Mouse (Mus musculus) forebrain, embryonic 15.5 days (tissue): ENCODE measurements at regions not wholly inside any gene's neighbourhood (a gene's known extent, or its start where the extent isn't known, plus 50 kb on each side); places are given as distances from the start of the nearest gene placed in this dataset.
A peak's percentile ranks its signal among the peaks of the same experiment; 100 is the strongest.

Experiments
- ATAC-seq: fragments of 200-750 bp; cut with Nextera tagmentation; replicated peaks from 2 replicates; pipeline ENCODE4 v1.8.0; 2017; ENCODE audit warnings: mild to moderate bottlenecking, moderate TSS enrichment, moderate library complexity
- H3K27ac ChIP-seq: fragments of 300-500 bp; sonication (generic); replicated peaks from 2 replicates; pipeline ENCODE4 v1.5.1; 2015; ENCODE audit warnings: mild to moderate bottlenecking, inconsistent platforms
- H3K27me3 ChIP-seq: fragments of 300-500 bp; sonication (generic); 2 replicates; pipeline ENCODE4 v1.6.1; 2015; ENCODE audit warnings: inconsistent platforms
- H3K36me3 ChIP-seq: fragments of 300-500 bp; sonication (generic); 2 replicates; pipeline ENCODE4 v1.6.1; 2015; ENCODE audit warnings: mild to moderate bottlenecking, inconsistent platforms
- H3K4me1 ChIP-seq: fragments of 300-500 bp; sonication (generic); 2 replicates; pipeline ENCODE4 v1.6.1; 2015; ENCODE audit warnings: inconsistent platforms
- H3K4me2 ChIP-seq: fragments of 300-500 bp; sonication (generic); replicated peaks from 2 replicates; pipeline ENCODE4 v1.6.1; 2015; ENCODE audit warnings: mild to moderate bottlenecking, inconsistent platforms
- H3K4me3 ChIP-seq: fragments of 300-500 bp; sonication (generic); 2 replicates; pipeline ENCODE4 v1.5.1; 2015; ENCODE audit warnings: mild to moderate bottlenecking, inconsistent platforms
- H3K9ac ChIP-seq: fragments of 300-500 bp; sonication (generic); replicated peaks from 2 replicates; pipeline ENCODE4 v1.6.1; 2015; ENCODE audit warnings: mild to moderate bottlenecking, inconsistent platforms
- H3K9me3 ChIP-seq: fragments of 300-500 bp; sonication (generic); 2 replicates; pipeline ENCODE4 v1.6.1; 2016; ENCODE audit warnings: inconsistent platforms
- WGBS: fragments of 180-500 bp; shearing (Covaris S2); methylation state at CpG from one replicate; pipeline ENCODE4 v1.1.7; 2015; ENCODE audit warnings: mixed read lengths; 5-methylcytosine and 5-hydroxymethylcytosine counted together

GRCm38 (mm10) chr2:138123331-138123730, 133.0 kb upstream of the Btbd3 start:
- ATAC-seq = no peak
- Histone ChIP-seq H3K27me3 (no peaks in the 10 kb centered on the region), H3K4me2 (no peak overlapping the region), H3K4me3 (no peak overlapping the region), H3K9me3 (no peaks in the 10 kb centered on the region), H3K9ac (no peak overlapping the region), H3K27ac (no peak overlapping the region), H3K4me1 (no peaks in the 10 kb centered on the region), H3K36me3 (no peaks in the 10 kb centered on the region)
- 68% methylated on average over 5 of the region's 5 CpGs for WGBS

DNA sequence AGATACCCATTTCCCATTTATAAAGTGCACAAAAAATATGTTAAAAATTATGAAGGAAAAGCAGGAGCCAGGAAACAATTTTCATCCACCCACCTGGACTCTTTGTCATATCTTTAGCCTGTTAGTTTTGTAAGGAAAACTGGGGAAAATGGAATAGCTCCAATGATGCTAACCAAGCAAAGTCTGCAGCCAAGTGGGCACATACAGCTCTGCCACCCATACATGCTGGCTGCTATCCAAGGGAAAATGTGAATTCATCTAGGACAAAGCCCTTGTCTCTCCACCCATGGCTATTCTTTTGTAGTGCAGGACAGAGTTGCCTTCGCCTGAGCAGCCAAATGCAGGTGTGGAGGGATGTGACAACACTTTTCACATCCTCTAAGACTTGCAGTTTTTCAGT, 135.5 kb upstream of the Btbd3 start:
- H3K36me3 ChIP-seq = no peaks in the 10 kb centered on the region

GRCm38 (mm10) chr2:138120131-138120530, 136.2 kb upstream of the Btbd3 start:
- 75% methylated on average over 2 of the region's 2 CpGs for WGBS
- H3K36me3 ChIP-seq = no peaks in the 10 kb centered on the region
- H3K9ac ChIP-seq = no peak overlapping the region
- H3K9me3 ChIP-seq = no peaks in the 10 kb centered on the region
- no peak for ATAC-seq
- no peak overlapping the region for H3K27ac ChIP-seq
- H3K4me3 ChIP-seq = no peak overlapping the region
- no peaks in the 10 kb centered on the region for H3K27me3 ChIP-seq
- H3K4me2 ChIP-seq = no peak overlapping the region
- H3K4me1 ChIP-seq = no peaks in the 10 kb centered on the region

More for the DNA sequence above, 135.5 kb upstream of the Btbd3 start:
- H3K4me1 ChIP-seq = no peaks in the 10 kb centered on the region
- H3K27ac ChIP-seq = no peak overlapping the region
- H3K27me3 ChIP-seq = no peaks in the 10 kb centered on the region
- WGBS = 41% methylated on average over 1 of the region's 1 CpGs
- no peak overlapping the region for H3K4me2 ChIP-seq
- H3K9ac ChIP-seq = no peak overlapping the region
- no peaks in the 10 kb centered on the region for H3K9me3 ChIP-seq
- ATAC-seq = no peak
- H3K4me3 ChIP-seq = no peak overlapping the region

- Histone ChIP-seq H3K27me3 (no peaks in the 10 kb centered on the region), H3K27ac (no peak overlapping the region), H3K9me3 (no peaks in the 10 kb centered on the region), H3K9ac (no peak overlapping the region), H3K36me3 (no peaks in the 10 kb centered on the region), H3K4me1 (no peaks in the 10 kb centered on the region), H3K4me2 (no peak overlapping the region), H3K4me3 (no peak overlapping the region)
- ATAC-seq = no peak
- WGBS = 92% methylated on average over 2 of the region's 2 CpGs
Observed at GRCm38 (mm10) chr2:138099777-138100176, 156.6 kb upstream of the Btbd3 start.

GRCm38 (mm10) chr2:138085390-138085789, 171.0 kb upstream of the Btbd3 start:
- no peaks in the 10 kb centered on the region for H3K27me3 ChIP-seq
- no peak overlapping the region for H3K4me2 ChIP-seq
- no peak overlapping the region for H3K4me3 ChIP-seq
- ATAC-seq = peak; percentile 80
- no peaks in the 10 kb centered on the region for H3K36me3 ChIP-seq
- no peak overlapping the region for H3K9ac ChIP-seq
- no peaks in the 10 kb centered on the region for H3K9me3 ChIP-seq
- 59% methylated on average over 6 of the region's 6 CpGs for WGBS
- 0 out of 2 replicates have a peak, but pooled peaks cover 4% of the 10 kb centered on the region for H3K4me1 ChIP-seq
- H3K27ac ChIP-seq = 0 out of 2 replicates have a peak overlapping the region, but pooled peaks have one; percentile 19

DNA sequence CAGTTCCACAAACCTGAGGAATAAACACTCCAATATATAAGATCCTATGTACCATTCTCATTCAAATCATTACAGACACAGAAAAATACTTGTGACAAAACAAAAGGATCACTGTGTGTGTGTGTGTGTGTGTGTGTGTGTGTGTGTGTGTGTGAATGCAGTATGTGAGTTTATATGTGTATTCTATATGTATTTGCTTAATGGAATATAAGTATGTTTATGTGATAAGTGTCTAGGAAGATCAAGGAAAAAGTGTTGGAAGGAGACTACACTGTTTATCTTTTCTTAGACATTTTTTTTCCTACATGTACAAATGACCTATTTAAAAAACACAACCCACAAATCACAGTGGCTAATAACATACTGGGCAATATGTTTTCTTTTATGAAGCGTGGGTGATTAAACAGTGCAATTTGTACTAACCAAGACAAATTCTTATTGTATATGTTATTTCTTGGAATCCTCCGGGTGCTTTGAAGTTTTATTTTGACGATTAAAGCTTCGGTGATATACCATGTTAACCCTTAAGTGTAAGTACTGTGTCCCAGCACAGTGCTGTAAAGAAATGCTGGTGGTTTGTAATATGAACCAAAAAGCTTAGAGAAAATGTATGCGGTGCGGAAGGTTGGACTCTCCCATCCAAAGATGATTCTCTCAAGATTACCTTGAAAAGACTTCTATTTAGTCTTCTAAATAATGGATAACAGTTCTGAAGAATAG, 171.6 kb upstream of the Btbd3 start:
- 0 out of 2 replicates have a peak, but pooled peaks cover 4% of the 10 kb centered on the region for H3K4me1 ChIP-seq
- no peak overlapping the region for H3K4me3 ChIP-seq
- H3K27ac ChIP-seq = no peak overlapping the region
- 73% methylated on average over 6 of the region's 6 CpGs for WGBS
- no peaks in the 10 kb centered on the region for H3K27me3 ChIP-seq
- ATAC-seq = no peak
- H3K4me2 ChIP-seq = no peak overlapping the region
- no peaks in the 10 kb centered on the region for H3K36me3 ChIP-seq
- no peak overlapping the region for H3K9ac ChIP-seq
- no peaks in the 10 kb centered on the region for H3K9me3 ChIP-seq

DNA sequence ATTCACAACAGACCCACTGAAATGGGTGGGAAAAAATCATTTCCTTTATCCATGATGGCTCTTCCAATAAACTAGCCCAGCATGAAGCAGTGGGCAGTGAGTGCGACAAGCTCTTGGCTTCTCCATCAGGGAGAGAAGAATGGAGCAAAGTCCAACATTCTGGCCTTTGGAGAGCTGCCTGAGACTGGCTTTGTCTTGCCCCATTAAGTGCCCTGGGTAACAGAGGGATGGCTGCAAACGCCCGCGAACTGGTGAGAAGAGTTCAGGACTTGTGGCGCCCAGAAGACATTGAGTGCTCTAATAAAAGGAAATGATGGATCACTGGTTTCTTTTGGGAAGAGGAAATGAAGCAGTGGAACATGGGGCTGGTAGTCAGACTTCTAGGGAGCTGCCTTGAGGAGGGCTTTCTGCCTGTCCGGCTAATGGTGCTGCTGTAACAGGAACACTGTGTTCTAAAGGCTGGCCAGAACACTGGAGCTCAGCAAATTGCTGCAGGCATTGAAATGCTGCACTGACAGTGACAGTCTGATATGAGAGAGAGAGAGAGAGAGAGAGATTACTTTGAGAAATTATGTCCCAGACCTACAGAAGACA, 182.2 kb upstream of the Btbd3 start:
- Histone ChIP-seq H3K4me1 (no peaks in the 10 kb centered on the region), H3K27me3 (no peaks in the 10 kb centered on the region), H3K9ac (no peak overlapping the region), H3K4me3 (no peak overlapping the region), H3K4me2 (no peak overlapping the region), H3K27ac (no peak overlapping the region), H3K9me3 (no peaks in the 10 kb centered on the region), H3K36me3 (no peaks in the 10 kb centered on the region)
- ATAC-seq = no peak
- WGBS = 82% methylated on average over 6 of the region's 6 CpGs

GRCm38 (mm10) chr2:138072165-138072728, 184.1 kb upstream of the Btbd3 start:
- Histone ChIP-seq H3K27ac (no peak overlapping the region), H3K27me3 (no peaks in the 10 kb centered on the region), H3K4me3 (no peak overlapping the region), H3K4me2 (no peak overlapping the region), H3K9me3 (no peaks in the 10 kb centered on the region), H3K4me1 (no peaks in the 10 kb centered on the region), H3K36me3 (no peaks in the 10 kb centered on the region), H3K9ac (no peak overlapping the region)
- ATAC-seq = no peak
- 30% methylated on average over 6 of the region's 6 CpGs for whole genome bisulfite sequencing

- Histone ChIP-seq H3K4me2 (no peak overlapping the region), H3K4me3 (no peak overlapping the region), H3K27ac (no peak overlapping the region), H3K9ac (no peak overlapping the region), H3K9me3 (no peaks in the 10 kb centered on the region), H3K27me3 (no peaks in the 10 kb centered on the region), H3K36me3 (no peaks in the 10 kb centered on the region), H3K4me1 (peaks cover 4% of the 10 kb centered on the region; the same call in 1 of the 2 replicates)
- ATAC-seq = no peak
- WGBS = 87% methylated on average over 4 of the region's 4 CpGs
Observed at GRCm38 (mm10) chr2:138053081-138053480, 203.3 kb upstream of the Btbd3 start.

DNA sequence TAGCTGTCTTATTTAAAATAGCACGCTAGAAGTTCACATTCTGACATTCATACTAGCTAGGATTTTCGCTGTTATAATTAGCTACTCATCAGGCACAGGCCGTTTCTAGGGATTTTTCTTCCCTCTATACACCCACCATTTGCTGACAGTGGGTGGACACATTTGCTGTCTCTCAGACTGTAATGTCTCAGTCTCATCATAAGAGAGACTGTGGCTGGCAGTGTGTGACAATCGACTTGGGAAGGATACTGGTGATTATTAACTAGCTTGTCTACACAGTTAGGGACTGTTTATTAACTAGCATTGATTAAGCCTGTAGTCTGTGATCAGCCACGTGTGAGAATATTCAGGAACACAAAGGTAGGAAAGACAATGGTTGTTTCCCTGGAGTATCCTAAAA, 208.0 kb upstream of the Btbd3 start:
- Histone ChIP-seq H3K4me3 (no peak overlapping the region), H3K36me3 (no peaks in the 10 kb centered on the region), H3K9me3 (no peaks in the 10 kb centered on the region), H3K4me1 (peaks cover 11% of the 10 kb centered on the region), H3K4me2 (no peak overlapping the region), H3K27me3 (no peaks in the 10 kb centered on the region), H3K27ac (no peak overlapping the region), H3K9ac (no peak overlapping the region)
- WGBS = 49% methylated on average over 5 of the region's 5 CpGs
- no peak for ATAC-seq

DNA sequence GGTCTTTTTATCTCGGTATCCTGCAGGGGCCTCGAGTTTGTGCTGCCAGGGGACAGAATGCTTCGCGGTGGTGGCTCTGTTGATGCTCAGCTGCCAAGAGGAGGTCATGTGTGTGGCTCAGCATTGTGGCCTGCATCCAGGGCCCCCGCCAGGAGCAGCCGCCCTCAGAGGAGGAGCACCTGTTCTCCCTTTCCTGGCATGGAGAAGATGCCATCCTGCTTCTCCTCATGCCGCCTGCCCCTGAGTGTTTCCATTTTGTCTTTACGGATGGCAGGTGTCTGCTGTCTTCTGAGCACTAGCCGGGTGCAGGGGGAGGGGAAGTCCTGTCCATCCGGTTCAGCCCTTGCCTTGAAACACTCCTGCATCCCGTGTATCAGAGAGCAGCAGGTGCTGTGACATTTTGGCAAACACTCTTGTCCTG, 208.6 kb upstream of the Btbd3 start:
- peaks cover 11% of the 10 kb centered on the region for H3K4me1 ChIP-seq
- peak overlapping the region; percentile 2; the same call in 1 of the 2 replicates for H3K4me2 ChIP-seq
- 49% methylated on average over 11 of the region's 11 CpGs for WGBS
- H3K9me3 ChIP-seq = no peaks in the 10 kb centered on the region
- H3K27me3 ChIP-seq = no peaks in the 10 kb centered on the region
- peak; percentile 68; the same call in 1 of the 2 replicates for ATAC-seq
- no peak overlapping the region for H3K4me3 ChIP-seq
- no peak overlapping the region; the same call in 1 of the 2 replicates for H3K9ac ChIP-seq
- H3K27ac ChIP-seq = no peak overlapping the region
- no peaks in the 10 kb centered on the region for H3K36me3 ChIP-seq

DNA sequence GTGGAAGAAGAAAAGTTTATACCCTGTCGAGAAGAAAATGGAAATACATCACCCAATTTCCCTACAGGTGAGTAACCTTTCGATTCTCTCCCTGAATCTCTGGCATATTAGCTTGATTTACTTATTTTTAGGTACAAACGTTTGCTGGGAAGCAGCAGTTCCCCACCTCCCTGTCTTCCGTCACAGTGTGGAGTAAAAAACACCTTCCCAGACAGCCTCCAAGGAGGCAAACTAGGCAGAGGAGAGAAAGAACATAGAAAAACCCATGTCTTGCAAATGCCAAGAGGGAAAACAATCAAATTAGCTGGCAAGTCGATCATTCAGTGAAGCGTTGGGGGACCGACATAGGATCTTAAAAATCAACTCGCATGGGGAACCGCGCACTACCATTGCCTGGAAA, 209.0 kb upstream of the Btbd3 start:
- no peaks in the 10 kb centered on the region for H3K27me3 ChIP-seq
- no peak overlapping the region for H3K27ac ChIP-seq
- no peak overlapping the region for H3K4me3 ChIP-seq
- no peak for ATAC-seq
- H3K4me2 ChIP-seq = no peak overlapping the region
- H3K9me3 ChIP-seq = no peaks in the 10 kb centered on the region
- no peak overlapping the region for H3K9ac ChIP-seq
- no peaks in the 10 kb centered on the region for H3K36me3 ChIP-seq
- H3K4me1 ChIP-seq = peaks cover 11% of the 10 kb centered on the region
- 68% methylated on average over 10 of the region's 10 CpGs for WGBS
